Mouse (Mus musculus): Measurements from ENCODE around the gene Ssh2.

- no peak for TF ChIP-seq CTCF (IDR thresholded peaks at IDR 0.05; ENCODE audit: low read depth)
- TF ChIP-seq EP300 (optimal IDR thresholded peaks at IDR 0.05), result no peak
These were observed 132.9 kb downstream of the Ssh2 start for GRCm38 (mm10) chr11:77348985-77349384.
